Mouse (Mus musculus) C2C12 (cell line): ENCODE results near the gene Cebpa. TPM values are rescaled to one million over a fixed set of nuclear protein-coding genes. Genes with fewer than 3 reads are reported as not detected.

Experiments used
- H3K27me3 ChIP-seq: one replicate; pipeline ENCODE4 v1.6.1; 2011; ENCODE audit not compliant: control insufficient read depth, insufficient read depth, insufficient read length
- H3K36me3 ChIP-seq: one replicate; pipeline ENCODE4 v1.6.1; 2011; ENCODE audit not compliant: control insufficient read depth, insufficient read depth
- H3K4me3 ChIP-seq: one replicate; pipeline ENCODE4 v1.5.1; 2011; ENCODE audit warnings: mild to moderate bottlenecking, control low read depth; ENCODE audit not compliant: poor library complexity, insufficient read depth, severe bottlenecking
- H3K79me2 ChIP-seq: one replicate; pipeline ENCODE4 v1.6.1; 2011; ENCODE audit not compliant: control insufficient read depth, insufficient read depth
- H3K79me3 ChIP-seq: one replicate; pipeline ENCODE4 v1.6.1; 2011; ENCODE audit warnings: low read depth, control low read depth
- H3ac ChIP-seq: one replicate; pipeline ENCODE3; 2011; ENCODE audit warnings: low read depth; ENCODE audit not compliant: control insufficient read depth, insufficient read length
- CEBPB ChIP-seq: IDR thresholded peaks from one replicate; pipeline ENCODE4 v1.6.1; 2011; ENCODE audit warnings: low read depth, mild to moderate bottlenecking, control low read depth, moderate library complexity
- CTCF ChIP-seq: IDR thresholded peaks from one replicate; pipeline ENCODE4 v1.5.1; 2011; ENCODE audit not compliant: control insufficient read depth, insufficient read depth, insufficient read length
- FOSL1 ChIP-seq: IDR thresholded peaks from one replicate; pipeline ENCODE4 v1.8.0; 2011; ENCODE audit warnings: mild to moderate bottlenecking, low read length; ENCODE audit not compliant: poor library complexity, insufficient read depth, severe bottlenecking
- MAX ChIP-seq: IDR thresholded peaks from one replicate; pipeline ENCODE4 v1.6.1; 2011; ENCODE audit warnings: mild to moderate bottlenecking, control low read depth
- MYOD1 ChIP-seq: IDR thresholded peaks from one replicate; pipeline ENCODE4 v1.6.1; 2011; ENCODE audit warnings: low read depth; ENCODE audit not compliant: control insufficient read depth, insufficient read length
- MYOG ChIP-seq: IDR thresholded peaks from one replicate; pipeline ENCODE4 v1.6.1; 2011; ENCODE audit not compliant: control insufficient read depth, insufficient read length; ENCODE audit errors: extremely low read depth
- USF1 ChIP-seq: IDR thresholded peaks from one replicate; pipeline ENCODE4 v1.6.1; 2011; ENCODE audit warnings: low read depth, mild to moderate bottlenecking, control low read depth, moderate library complexity
- polyA plus RNA-seq: library from polyadenylated mRNA; unstranded; fragments of >200 nt; fragmentation: generic; extraction: Trizol; gene quantifications from one replicate; pipeline ENCODE4 v1.2.1, GENCODE M21; 2012; ENCODE audit warnings: missing spikeins

The Cebpa gene
- polyA plus RNA-seq, 1 experiment: 22.9 TPM

- Histone ChIP-seq H3K79me3 (no peaks in the 10 kb centered on the region), H3K4me3 (no peak overlapping the region), H3K79me2 (no peaks in the 10 kb centered on the region), H3ac (no peak overlapping the region), H3K36me3 (no peaks in the 10 kb centered on the region), H3K27me3 (no peaks in the 10 kb centered on the region)
- TF ChIP-seq MAX (no peak), CEBPB (no peak), CTCF (no peak), MYOD1 (no peak), MYOG (no peak), FOSL1 (no peak), USF1 (no peak)
Measured at GRCm38 (mm10) chr7:35145068-35145467, 26.0 kb downstream of the Cebpa start.

DNA sequence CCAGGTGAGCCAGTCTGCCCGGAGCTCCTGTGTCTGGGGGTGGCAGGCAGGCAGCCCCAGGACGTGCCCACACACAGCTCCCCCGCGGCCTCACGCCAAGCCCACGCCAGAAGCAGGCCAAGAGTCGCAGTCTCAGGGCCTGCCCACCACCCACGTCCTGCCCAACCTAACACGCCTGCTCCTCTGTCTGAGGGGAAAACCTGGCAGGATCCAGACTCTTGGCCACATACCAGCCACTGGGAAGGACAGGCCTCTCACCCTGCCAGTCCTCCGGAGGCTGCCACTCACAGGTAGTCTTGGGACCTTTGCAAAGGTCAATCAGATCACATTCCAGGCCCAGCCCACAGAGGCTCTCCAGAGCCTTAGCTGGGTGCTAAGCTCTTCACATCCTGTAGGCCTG lies 27.2 kb downstream of the Cebpa start:
- no peak overlapping the region for H3K4me3 ChIP-seq
- no peaks in the 10 kb centered on the region for H3K79me2 ChIP-seq
- no peak overlapping the region for H3ac ChIP-seq
- no peaks in the 10 kb centered on the region for H3K79me3 ChIP-seq
- H3K27me3 ChIP-seq: no peaks in the 10 kb centered on the region
- no peaks in the 10 kb centered on the region for H3K36me3 ChIP-seq
- TF ChIP-seq CEBPB (no peak), MAX (no peak), MYOG (no peak), USF1 (no peak), CTCF (no peak), MYOD1 (no peak), FOSL1 (no peak)

DNA sequence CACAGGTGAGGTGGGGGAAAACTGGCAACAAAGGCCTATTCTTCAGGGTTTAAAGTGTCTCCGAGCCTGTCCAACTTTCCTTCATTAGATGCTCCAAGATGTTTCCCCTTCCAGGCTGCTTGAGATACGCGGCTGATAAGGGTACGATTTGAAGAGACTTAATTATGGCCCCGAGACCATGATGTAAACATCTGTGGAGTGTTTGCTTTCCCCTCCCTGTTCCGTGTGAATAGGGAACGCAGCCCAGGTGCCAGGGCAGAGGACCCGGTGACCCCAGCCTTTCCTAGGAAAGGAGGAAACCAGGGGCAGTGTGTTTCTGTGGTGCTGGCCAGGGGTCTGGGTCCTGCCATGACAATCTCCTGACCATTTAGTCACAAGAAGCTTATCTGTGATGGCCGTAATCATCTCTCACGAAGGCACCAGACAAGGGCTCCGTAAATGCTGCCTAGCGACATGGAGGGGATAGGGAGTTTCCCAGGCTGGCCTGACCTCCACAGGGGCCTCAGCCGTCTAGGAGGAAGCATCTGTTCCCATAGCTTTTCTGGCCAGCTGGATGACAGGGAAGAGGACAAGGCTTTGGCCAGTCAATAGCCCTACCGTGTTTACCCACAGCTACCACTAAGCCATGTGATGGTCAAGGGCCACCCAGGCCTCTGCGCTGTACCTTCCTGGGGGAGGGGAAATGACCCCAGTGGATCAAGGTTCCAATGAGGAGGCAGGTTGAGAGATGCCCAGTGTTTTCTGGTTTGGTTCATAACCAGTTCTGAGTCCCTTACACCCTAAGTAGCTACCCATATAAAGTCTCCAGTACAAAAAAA lies 30.7 kb downstream of the Cebpa start:
- no peaks in the 10 kb centered on the region for H3K27me3 ChIP-seq
- no peaks in the 10 kb centered on the region for H3K36me3 ChIP-seq
- no peaks in the 10 kb centered on the region for H3K79me3 ChIP-seq
- H3ac ChIP-seq: no peak overlapping the region
- no peaks in the 10 kb centered on the region for H3K79me2 ChIP-seq
- no peak overlapping the region for H3K4me3 ChIP-seq
- no peak for TF ChIP-seq CTCF
- no peak for TF ChIP-seq MYOG
- no peak for TF ChIP-seq MAX
- no peak for TF ChIP-seq USF1
- TF ChIP-seq FOSL1: no peak
- no peak for TF ChIP-seq MYOD1
- TF ChIP-seq CEBPB: no peak

- Histone ChIP-seq H3K4me3 (no peak overlapping the region), H3K27me3 (no peaks in the 10 kb centered on the region), H3ac (no peak overlapping the region), H3K79me3 (no peaks in the 10 kb centered on the region), H3K36me3 (no peaks in the 10 kb centered on the region), H3K79me2 (no peaks in the 10 kb centered on the region)
- TF ChIP-seq MYOG: no peak
- no peak for TF ChIP-seq CEBPB
- no peak for TF ChIP-seq CTCF
- no peak for TF ChIP-seq FOSL1
- TF ChIP-seq MAX: no peak
- TF ChIP-seq USF1: no peak
- TF ChIP-seq MYOD1: no peak
Measured at GRCm38 (mm10) chr7:35150860-35151259, 31.8 kb downstream of the Cebpa start.

- TF ChIP-seq USF1 (no peak), MYOD1 (no peak), CTCF (no peak), MAX (no peak), CEBPB (no peak), MYOG (no peak)
- Histone ChIP-seq H3ac (no peak overlapping the region), H3K79me2 (no peaks in the 10 kb centered on the region), H3K4me3 (no peak overlapping the region), H3K79me3 (no peaks in the 10 kb centered on the region), H3K36me3 (no peaks in the 10 kb centered on the region), H3K27me3 (no peaks in the 10 kb centered on the region)
Measured at GRCm38 (mm10) chr7:35154449-35154848, 35.4 kb downstream of the Cebpa start.
